Mouse (Mus musculus) lung, postnatal 10 days (tissue): ENCODE data around the gene Tmem114.
A peak's percentile ranks its signal among the peaks of the same experiment; 100 is the strongest.

Source experiments
- DNase-seq: peaks from one replicate; pipeline ENCODE4 v3.0.0; 2021

Gene Tmem114

GRCm38 (mm10) chr16:8424971-8425330, at the start of gene Tmem114:
Gene Tmem114, minus strand, starts transcription at chr16:8425136.
- DNase-seq = peak; percentile 53

GRCm38 (mm10) chr16:8470603-8471481, 45.9 kb upstream of the Tmem114 start, which contains the start of gene Mettl22:
Gene Mettl22, plus strand, starts transcription at chr16:8470788.
- DNase-seq = peak; percentile 91

- no peak for DNase-seq
Measured at GRCm38 (mm10) chr16:8470132-8470531, 45.2 kb upstream of the Tmem114 start.

- peak; percentile 69 for DNase-seq
Measured at GRCm38 (mm10) chr16:8459098-8459497, 34.2 kb upstream of the Tmem114 start.

GRCm38 (mm10) chr16:8458391-8458790, 33.5 kb upstream of the Tmem114 start:
- no peak for DNase-seq

- DNase-seq = no peak
Measured at GRCm38 (mm10) chr16:8455221-8455620, 30.3 kb upstream of the Tmem114 start.

- DNase-seq = no peak
Measured at GRCm38 (mm10) chr16:8453301-8453700, 28.4 kb upstream of the Tmem114 start.

- DNase-seq = no peak
Measured at GRCm38 (mm10) chr16:8446256-8446655, 21.3 kb upstream of the Tmem114 start.

GRCm38 (mm10) chr16:8444911-8445310, 20.0 kb upstream of the Tmem114 start:
- no peak for DNase-seq

GRCm38 (mm10) chr16:8432616-8433015, 7.7 kb upstream of the Tmem114 start:
- DNase-seq = no peak

GRCm38 (mm10) chr16:8429531-8429930, 4.6 kb upstream of the Tmem114 start:
- no peak for DNase-seq

- DNase-seq = no peak
Measured at GRCm38 (mm10) chr16:8425736-8426135, 800 bp upstream of the Tmem114 start.

GRCm38 (mm10) chr16:8424161-8424970, 570 bp downstream of the Tmem114 start:
- DNase-seq = no peak

- DNase-seq = no peak
Measured at GRCm38 (mm10) chr16:8423626-8424114, 1.3 kb downstream of the Tmem114 start.

GRCm38 (mm10) chr16:8420842-8421241, 4.1 kb downstream of the Tmem114 start:
- DNase-seq = no peak

GRCm38 (mm10) chr16:8420381-8420780, 4.6 kb downstream of the Tmem114 start:
- DNase-seq = no peak

- no peak for DNase-seq
Measured at GRCm38 (mm10) chr16:8419666-8420065, 5.3 kb downstream of the Tmem114 start.

- DNase-seq = no peak
Measured at GRCm38 (mm10) chr16:8418126-8418525, 6.8 kb downstream of the Tmem114 start.

- DNase-seq = no peak
Measured at GRCm38 (mm10) chr16:8417011-8417720, 7.8 kb downstream of the Tmem114 start.

GRCm38 (mm10) chr16:8415996-8416395, 8.9 kb downstream of the Tmem114 start:
- no peak for DNase-seq

- DNase-seq = no peak
Measured at GRCm38 (mm10) chr16:8413441-8413840, 11.5 kb downstream of the Tmem114 start.

- DNase-seq = peak; percentile 38
Measured at GRCm38 (mm10) chr16:8412213-8412612, 12.7 kb downstream of the Tmem114 start.

- no peak for DNase-seq
Measured at GRCm38 (mm10) chr16:8409197-8409596, 15.7 kb downstream of the Tmem114 start.
